Mouse (Mus musculus): ENCODE results near the gene Camta1.

Gene Camta1

DNA sequence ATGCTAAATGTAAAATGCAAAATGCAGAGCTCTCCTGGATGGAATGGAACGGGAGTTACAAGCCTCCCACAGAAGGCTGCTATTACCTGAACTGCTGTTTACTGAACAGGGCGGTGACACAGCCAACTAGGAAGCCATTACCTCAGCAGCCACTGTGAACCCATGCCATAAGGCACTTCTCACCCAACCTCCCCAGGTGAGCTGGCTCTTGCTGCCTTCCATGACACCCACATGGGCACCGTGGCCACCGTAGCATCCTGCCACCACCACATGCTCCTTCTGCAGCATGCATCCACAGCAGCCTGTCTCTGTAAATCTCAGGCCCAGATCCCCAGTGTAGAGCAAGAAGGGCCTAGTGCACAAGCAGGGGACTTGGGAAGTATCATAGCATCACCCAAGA, 438.8 kb downstream of the Camta1 start:
- DNase-seq: peak; percentile 46 to 53

DNA sequence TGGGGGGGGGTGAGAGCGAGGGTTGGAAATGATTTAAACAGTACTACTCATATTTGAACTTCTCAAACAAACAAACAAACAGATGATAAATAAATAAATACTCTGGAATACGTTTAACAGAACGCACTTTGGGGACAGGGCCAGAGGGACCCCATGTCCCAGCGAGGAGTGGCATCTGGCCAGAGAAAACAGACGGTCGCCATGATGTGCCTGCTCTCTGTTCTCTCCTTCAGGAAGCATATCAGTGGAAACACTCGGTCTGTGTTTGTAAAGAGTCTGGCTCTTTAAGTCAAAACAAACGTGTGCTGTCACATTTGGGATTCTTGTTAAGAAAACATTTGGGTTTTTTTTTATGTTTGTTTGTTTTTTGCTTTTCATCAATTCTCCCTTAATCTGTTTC, 439.3 kb downstream of the Camta1 start:
- DNase-seq: peak; percentile 91 to 93

DNA sequence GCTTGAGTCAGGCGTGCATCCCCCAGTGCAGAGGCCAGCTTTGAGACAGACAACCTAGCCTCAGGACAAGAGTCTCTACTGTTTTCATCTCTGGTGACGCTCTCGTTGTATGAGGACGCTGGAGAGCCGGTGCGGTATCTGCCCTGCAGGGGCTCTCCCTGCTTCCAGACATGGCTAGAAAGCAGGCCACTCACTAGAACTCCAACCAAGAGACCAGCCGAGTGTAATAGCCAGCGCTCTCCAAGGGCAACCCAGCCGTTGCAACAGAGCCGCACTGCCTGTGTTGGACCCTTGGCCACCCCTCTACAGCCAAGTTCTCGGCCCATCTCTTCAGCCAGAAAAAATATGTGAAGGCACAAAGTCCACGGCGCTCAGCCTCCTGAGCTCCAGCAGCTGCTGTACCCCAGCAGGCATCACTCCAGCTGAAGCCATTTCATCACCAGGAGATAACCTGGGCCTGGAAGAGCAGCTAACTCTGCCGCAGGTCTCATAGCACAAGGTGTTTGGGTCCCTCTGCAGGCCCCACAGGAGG, 443.3 kb downstream of the Camta1 start:
- no peak for DNase-seq

DNA sequence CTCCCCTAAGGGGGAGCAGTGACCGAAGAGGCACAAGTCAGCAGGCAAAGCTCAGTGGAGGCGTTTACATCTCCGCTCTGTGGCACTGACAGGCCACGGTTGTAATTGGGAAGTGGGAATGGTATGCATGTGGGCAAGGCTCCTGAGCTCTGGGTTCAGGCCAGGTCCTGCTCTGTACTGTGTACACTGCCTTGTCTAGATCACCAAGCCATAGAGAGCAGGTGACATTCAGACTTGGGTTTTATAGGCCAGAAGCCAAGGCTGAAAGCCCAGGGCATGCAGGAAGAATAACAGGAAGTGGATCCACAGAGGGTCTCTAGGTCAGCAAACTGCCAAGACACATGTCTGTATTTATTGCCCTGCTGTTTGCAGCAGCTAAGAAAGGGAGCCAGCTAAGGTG, 445.9 kb downstream of the Camta1 start:
- no peak for DNase-seq

DNA sequence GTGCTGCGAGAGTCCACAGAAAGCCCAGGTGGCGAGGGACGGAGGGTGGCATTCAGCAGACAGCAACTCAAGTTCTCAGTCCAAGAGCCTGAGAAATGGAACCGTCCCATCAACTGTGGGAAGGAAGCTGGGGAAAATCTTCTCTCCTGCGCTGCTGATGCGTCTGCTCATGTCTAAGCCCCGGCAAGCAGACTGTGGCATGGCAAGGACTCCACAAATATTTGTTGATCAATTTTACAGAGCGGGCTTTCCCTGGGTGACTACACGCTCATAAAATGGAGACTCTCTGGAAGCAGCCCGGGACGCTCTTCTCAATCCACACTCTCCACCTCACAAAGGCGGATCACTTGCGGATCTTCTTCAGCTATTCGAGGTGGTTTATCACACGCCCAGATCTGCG, 446.3 kb downstream of the Camta1 start:
- DNase-seq: no peak

DNA sequence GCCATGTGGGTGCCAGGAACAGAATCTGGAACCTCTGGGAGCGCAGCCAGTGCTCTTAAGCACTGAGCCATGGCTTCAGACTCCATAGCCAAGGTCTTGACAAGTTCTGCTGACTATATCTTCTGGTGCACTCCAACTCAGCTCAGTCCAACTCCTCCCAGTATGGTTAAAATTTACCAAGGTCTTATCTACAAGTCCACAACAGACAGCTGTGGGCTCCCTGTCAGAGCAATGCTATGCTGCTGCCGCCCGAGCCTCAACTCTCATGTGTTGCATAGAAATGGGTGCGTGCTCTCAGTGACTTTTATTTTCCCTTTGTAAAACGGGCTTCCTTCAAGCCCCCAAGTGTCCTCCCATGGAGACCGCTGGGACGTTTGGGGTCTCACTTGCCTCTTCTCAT, 446.7 kb downstream of the Camta1 start:
- no peak for DNase-seq

DNA sequence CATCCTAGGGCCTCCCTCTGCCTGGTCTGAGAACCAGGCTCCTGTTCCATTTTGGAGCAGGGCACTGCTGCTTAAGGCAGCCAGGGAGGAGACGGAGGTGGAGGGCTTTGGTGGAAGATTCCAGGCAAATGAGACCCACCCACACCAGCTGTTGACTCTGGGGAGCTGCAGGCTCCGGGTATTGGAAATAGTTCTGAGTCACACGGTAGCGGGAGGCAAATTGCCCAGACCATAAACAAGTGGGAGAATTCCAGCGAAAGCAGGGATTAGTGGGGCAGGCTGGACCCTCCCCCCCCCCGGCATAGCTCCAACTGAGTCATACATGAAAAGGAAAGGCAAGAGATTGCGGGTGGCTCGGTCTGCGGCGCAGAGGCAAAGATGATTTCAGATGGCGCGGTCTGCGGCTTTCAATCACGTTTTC, 450.0 kb downstream of the Camta1 start:
- DNase-seq: peak; percentile 50 to 54

DNA sequence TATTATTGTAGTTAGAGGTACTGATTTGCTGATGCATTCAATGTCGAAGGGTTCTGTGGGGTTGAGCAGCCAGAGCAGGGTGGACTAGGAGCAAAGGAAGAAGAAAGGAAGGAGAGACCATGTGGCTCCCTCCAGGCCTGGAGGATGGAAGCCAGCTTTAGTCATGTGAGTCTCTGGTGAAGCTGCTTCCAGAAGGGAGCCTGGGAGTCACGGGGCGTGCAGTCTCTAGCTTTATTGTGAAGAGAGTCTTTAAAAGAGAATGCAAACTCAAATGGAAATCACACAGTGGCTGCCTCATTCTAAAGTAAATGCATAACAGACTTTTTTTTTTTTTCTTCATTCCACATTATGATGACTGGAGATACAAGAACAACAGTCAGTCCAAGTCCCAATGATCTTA, 450.7 kb downstream of the Camta1 start:
- peak; percentile 42 to 47 for DNase-seq

DNA sequence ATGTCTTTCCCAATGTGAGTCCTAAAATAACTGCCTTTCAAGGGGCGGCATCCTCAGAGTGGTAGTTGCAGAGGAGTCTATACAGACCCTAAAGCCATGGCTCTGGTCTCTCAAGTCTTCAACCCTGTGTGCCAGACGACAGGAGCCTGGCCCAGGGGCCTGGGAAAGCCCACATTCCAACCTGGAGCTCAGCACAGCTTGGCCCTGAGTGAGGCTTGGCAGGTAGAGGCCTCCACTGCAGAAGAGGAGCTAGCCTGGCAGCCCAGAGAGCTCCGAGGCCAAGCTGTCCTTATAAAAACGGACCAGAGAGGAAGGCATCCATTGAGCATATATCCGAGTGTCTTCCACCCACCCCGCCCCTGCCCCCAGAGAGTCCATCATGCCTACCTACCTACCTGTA, 452.4 kb downstream of the Camta1 start:
- peak; percentile 36 to 39 for DNase-seq

DNA sequence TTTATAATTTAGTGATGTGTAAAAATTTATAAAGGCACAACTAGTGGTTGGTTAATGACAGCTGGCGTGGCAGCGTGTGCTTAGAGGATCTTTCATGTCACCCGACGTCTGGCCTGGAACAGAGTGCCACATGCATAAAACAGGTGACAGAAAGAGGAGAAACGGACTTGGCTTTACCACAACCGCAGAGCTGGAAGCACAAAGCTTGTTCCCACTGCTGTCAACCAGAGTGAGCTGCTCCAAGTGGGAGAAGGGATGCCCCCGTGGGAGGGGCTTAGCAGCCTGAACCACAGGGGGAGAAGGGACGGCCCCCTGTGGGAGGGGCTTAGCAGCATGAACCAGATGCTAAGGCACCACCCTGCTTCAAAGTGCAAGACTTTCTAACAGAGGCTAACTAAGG, 452.9 kb downstream of the Camta1 start:
- peak; percentile 56 to 64 for DNase-seq

DNA sequence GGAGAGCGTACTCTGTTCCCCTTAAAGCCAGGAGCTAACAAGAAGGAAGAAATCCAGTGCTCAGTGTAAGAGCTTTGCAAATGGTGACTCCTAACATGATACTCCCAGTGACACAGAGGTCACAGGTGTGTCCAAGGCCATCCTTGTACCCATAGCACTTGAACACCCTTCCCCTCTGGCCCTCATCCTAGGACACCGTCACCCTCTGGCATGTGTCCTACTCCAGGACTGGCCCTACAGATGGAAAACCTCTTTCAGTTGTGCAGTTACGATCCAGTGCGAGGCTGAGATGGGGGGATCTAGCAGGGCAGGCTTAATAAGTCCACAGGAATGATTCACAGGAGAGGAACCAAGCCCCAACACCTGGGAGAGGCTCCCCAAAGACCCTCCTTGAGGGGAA, 453.4 kb downstream of the Camta1 start:
- DNase-seq: peak; percentile 49 to 64

DNA sequence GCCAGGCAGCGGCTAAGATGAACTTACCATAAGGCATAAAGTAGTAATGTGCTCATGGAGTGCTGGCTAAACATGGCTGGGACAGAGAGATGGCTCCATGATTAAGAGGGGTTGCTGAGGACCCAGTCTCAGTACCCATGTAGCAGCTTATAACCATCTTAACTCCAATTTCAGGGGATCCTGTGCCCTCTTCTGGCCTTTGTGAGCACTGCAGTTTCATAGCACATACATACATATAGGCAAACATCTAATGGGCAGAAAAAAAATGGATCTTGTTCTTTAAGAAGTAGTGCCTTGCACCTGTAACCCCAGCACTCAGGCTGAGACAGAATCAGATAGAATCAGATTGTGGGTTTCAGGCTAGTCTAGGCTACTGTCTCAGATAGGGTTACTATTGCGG, 454.5 kb downstream of the Camta1 start:
- DNase-seq: no peak

DNA sequence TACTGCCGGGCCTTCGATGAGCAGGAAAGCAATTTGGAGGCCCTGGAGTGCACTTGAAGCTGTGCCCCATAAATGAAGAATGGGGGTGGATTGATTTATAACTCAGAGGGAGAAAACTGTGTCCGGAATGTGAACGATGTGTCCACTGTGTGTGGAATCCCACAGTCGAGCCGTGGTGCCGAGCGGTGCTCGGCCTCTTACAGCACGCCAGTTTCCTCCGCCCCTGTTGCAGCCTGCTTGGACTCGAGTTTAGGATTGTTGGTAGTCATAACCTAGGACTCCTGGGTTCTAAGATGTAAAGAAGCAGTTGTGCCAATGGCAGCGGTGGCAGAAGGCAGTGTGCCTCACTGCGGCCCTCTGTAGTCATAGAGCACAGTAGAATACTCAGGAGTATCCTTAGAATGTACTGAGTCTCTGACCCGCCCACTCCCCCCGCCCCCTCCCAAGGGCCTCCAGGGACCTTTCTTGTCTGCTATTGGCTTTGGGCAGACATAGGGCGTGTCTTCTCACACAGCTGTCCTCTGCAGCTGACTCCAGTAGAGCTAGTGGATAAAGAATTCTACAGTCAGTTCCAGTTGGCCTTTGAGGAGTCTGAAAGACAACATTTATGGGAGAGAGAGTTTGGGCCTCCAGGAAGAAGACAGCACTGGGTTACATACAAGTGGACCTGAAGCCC, 457.0 kb downstream of the Camta1 start:
- DNase-seq: no peak

DNA sequence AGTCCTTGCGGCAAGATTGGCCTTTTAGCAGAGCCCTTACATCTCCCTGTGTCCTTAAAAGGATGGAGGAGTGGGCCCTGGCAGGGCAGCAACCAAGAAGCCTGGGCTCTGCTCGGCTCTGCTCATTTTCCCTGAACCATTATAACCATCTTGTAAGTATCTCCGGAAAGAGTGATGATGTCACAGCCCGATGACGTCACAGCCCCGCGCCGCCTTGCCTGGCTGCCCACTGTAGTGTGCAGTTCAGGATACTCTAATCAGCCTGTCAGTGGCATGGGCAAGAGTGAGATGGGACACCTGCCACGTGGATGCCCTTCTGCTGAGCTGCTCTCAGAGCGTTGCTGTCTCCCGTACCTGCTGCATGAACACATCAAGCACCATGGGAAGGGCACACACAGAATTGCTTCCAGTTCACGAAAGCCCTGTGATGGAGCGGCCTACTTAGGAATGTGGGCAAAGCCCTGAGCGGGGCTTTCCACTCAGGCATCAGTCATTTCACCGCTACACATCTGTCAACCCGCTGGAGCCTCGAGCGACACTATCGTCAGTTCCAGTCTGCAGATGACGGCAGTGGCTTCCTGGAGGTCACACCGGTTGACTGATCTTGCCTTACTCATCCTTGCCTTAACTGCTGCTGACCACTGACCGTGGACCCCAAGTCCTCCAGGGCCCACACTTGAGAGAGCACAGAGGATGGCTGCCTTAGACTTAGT, 459.8 kb downstream of the Camta1 start:
- DNase-seq: no peak

DNA sequence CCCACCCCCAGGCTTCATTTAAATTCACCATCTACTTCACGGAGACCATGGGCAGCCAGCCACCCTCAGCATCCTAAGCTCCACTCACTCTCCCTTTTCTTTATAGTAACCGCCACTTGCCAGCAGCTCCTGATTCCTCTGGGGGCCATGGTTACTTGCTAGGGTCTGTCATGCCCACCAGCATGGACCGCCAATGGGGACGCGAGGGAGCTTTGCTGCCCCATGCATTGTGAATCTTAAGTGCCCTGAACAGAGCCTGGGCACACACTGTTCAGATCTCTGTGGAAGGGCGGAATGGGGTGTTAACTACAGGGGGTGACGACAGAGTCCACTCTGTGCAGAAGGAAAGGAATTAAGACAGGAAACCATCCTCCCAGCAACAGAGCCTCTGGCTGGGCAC, 465.1 kb downstream of the Camta1 start:
- peak in 1 of 2 experiments; percentile 19 for DNase-seq

DNA sequence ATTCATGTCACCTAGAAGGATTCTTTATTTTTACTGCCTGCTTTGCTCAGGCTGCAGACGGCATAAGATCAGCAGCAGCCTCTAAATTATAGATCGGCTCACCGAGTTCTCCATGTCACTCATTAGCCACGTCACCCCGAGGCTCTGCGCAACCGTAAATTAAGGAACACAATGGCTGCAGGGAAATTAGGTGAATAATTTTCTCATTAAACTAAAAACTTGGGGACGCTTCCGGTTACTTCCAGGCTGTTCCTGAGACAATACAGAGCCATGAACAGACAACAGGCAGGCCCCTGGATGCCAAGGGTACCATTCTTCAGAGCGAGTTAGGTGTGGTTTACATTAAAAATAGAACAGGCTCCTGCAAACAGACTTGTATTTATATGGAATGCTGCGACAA, 472.3 kb downstream of the Camta1 start:
- DNase-seq: no peak

DNA sequence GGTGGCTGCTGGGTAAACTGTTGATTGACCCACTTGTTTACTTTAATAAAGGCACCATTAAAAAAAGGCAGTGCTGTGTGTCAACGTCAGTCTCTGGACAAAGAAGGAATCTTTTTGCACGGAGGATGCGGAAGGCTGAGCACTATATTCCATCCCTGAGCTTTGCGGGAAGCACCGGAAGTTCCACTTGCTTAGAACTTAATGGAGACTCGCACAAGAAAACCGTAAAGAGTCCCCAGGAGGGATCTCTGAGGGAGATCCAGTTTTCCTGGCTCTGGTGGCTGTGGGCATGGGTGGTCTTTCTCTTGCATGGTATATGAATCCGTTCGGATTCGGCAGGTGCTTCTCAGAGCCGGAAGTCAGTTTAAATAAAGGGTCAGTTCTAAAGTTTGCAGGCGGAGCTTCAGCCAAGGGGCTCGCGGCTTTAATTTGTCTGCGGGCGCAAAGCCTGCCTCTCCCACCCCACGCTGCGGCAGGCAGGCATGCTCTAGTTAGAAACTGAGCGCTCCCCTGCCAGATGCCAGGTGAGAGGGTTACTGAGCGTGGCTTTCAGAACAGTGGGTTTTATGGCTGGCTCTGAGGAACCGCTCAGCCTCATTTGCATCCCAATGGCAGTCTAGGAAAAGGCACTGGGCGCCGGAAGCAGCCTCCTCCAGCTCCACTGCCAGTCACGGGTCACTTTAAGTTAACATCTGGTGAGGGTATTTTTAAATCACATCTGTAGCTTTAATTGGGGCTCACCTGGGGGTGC, 474.8 kb downstream of the Camta1 start:
- DNase-seq: peak in 1 of 2 experiments; percentile 53

DNA sequence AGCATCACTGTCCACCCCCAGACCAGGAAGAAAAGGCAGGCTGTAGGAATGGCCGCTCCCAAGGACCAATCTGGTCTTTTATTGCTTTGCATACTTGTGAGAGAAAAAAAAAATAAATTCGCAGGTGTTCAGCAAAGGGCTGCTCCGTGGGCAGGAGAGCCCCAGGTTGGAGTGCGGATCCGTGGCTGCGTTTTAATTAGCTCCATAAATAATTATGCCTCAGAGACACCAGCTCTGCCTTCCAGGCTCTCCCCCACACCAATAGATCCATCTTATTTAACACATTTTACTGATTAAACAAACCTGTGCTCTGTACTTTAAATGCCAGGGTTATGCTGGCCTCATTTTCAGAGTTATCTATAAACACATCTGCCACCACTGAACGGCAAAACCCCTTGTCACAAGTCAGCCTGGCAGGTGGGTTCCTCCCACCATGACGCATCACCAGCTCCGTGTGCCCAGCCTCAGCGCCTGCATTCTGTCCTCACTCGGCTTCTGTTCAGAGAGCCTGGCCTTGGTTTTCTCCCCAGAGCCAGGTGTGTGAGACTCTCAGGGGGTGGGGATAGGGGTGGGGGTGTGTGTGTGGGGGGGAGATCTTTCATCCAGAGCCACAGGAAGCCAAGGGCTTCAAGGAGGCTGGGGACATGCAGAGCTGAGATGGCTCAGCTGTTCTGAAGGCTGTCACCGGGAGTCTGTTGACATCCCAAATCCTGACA, 475.5 kb downstream of the Camta1 start:
- DNase-seq: no peak

DNA sequence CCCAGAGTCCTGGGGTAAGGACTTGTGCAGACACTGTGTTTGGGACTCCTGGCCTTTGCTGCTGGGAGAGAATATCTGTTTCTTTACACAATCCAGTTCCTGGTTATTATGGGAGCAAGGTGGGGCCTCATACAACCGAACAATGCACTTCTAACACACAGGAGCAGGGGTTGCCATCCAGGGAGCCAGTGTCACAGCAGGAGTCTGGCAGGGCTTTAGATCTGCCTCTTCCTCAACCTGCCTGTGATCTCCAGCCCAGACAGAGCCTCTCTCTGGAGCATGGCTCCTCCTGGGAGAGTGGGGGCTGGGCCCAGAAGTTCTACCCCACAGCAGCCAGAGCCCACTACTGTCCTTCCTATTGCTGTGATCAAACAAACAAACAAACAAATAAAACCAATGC, 483.9 kb downstream of the Camta1 start:
- no peak for DNase-seq

DNA sequence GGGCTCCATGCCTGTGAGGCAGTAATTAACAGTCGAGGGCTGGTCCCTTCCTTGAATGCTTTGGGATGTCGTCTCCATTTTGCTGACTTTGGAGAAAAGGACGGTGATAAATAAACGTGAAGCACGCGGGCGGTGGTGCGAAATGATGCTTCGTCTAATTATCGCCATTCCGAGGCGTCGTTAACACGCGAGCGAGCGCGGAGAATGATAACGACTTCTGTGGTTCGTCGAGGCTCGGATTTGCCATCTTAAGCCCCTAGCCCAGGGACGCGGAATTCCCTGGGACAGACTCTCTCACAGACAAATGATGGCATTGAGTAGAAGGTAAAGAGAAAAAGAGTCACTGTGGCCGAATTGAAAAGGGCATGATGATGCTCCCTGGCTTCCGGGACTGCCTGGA, 485.4 kb downstream of the Camta1 start:
- no peak for DNase-seq

DNA sequence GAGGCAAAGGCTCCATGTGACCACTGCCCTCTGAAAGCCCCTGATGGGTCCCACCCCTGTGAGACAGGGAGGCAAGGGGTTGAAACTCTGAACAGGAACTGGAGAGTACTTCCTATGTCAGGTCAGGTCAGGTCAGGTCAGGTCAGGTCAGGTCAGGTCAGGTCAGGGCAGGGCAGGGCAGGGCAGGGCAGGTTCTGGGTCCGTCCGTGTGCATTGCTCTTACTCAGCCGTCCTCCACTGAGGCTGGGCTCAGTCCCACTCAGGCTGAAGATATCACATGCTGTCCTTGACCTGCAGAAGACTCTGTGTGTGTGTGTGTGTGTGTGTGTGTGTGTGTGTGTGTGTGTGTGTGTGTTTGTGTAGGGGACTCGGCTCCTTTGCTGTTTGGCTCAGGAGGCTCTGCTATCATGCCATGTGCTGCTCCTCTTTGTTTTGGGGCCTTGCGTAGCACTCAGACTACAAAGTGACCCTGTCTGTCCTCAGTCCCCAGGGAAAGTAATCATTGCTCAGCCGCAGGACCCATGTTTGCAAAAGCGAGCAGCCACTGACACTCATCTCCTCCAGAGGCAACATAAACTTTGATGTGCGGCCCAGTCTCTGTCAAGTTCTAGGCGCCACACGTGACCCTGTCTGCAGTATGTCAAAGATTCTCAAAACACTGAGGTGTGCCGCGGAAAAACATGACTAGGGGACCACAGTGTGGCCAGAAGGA, 488.7 kb downstream of the Camta1 start:
- DNase-seq: no peak

DNA sequence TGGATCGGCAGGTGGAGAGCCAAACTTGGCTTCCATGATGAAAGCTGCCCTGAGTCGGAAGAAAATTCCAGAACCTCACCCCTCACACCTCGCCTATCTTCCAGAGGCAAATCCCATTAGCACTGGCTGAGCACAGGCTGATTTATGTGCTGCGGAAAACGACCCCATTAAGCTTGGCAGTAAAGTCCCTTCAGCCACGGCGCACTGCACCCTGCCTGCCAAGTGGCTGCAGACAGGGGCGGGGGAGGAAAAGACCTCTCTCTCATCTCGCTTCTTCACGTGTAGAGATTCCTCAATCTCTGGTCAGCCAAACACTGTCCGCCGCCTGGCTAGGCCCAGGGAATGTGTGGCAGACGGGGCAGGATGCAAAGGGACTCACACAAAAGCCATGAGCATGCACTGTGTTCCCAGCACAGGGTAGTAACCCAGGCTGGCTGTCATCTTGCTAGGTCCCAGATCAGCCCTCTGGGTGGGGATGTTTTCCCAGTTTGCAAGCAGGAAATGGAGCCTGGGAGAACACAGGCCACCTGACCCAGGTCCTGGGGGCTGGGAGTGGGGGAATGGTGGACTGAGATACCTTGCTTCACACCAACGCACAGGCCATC, 494.6 kb downstream of the Camta1 start:
- peak in 1 of 2 experiments; percentile 48 for DNase-seq
